Mouse (Mus musculus) left cerebral cortex, adult 8-10 months (tissue): ENCODE results near the gene Gm29797. TPM values are rescaled to one million over a fixed set of nuclear protein-coding genes. Genes with fewer than 3 reads are reported as not detected.

ENCODE experiments used
- DNase-seq, 2 experiments: peaks; one replicate each; pipeline ENCODE4 v3.0.0; 2022; ENCODE audit warnings: low spot score in 2 of 2
- total RNA-seq, 4 experiments: library from RNA; stranded (reverse); gene quantifications; 2 replicates each; pipeline ENCODE4 v1.2.4; 2022

The Gm29797 gene
- total RNA-seq = 1 to 10 TPM in 1 of 4 experiments, under 1 TPM in 2, not detected in 1; 0.53 to 1.2 (median 0.62) TPM

GRCm38 (mm10) chr2:181656734-181657133, at the start of gene Gm29797:
Gene Gm29797 (plus strand): TSS chr2:181657034.
- no peak for DNase-seq

- no peak for DNase-seq
These were observed 37.9 kb upstream of the Gm29797 start for GRCm38 (mm10) chr2:181618761-181619495.

GRCm38 (mm10) chr2:181623401-181623800, 33.4 kb upstream of the Gm29797 start:
- DNase-seq = no peak

GRCm38 (mm10) chr2:181628471-181628870, 28.4 kb upstream of the Gm29797 start:
- DNase-seq = no peak

GRCm38 (mm10) chr2:181632624-181633023, 24.2 kb upstream of the Gm29797 start:
- DNase-seq = no peak

- no peak for DNase-seq
These were observed 21.0 kb upstream of the Gm29797 start for GRCm38 (mm10) chr2:181635865-181636264.

- DNase-seq = peak in 1 of 2 experiments; percentile 21
These were observed 12.5 kb upstream of the Gm29797 start for GRCm38 (mm10) chr2:181644361-181644760.

GRCm38 (mm10) chr2:181645666-181646065, 11.2 kb upstream of the Gm29797 start:
- DNase-seq = no peak

GRCm38 (mm10) chr2:181646626-181647472, 10.0 kb upstream of the Gm29797 start:
- DNase-seq = no peak

GRCm38 (mm10) chr2:181648926-181649325, 7.9 kb upstream of the Gm29797 start:
- peak in 1 of 2 experiments; percentile 25 for DNase-seq

GRCm38 (mm10) chr2:181653065-181653464, 3.8 kb upstream of the Gm29797 start:
- no peak for DNase-seq

GRCm38 (mm10) chr2:181653523-181653922, 3.3 kb upstream of the Gm29797 start:
- no peak for DNase-seq

GRCm38 (mm10) chr2:181657441-181657840, 607 bp downstream of the Gm29797 start:
- no peak for DNase-seq

- DNase-seq = no peak
These were observed 1.7 kb downstream of the Gm29797 start for GRCm38 (mm10) chr2:181658528-181658927.

GRCm38 (mm10) chr2:181658930-181659555, 2.2 kb downstream of the Gm29797 start:
- peak in 1 of 2 experiments; percentile 70 for DNase-seq

- peak; percentile 43 to 65 for DNase-seq
These were observed 2.8 kb downstream of the Gm29797 start for GRCm38 (mm10) chr2:181659609-181660055.

- no peak for DNase-seq
These were observed 5.9 kb downstream of the Gm29797 start for GRCm38 (mm10) chr2:181662620-181663297.

- DNase-seq = no peak
These were observed 6.4 kb downstream of the Gm29797 start for GRCm38 (mm10) chr2:181663298-181663630.

- DNase-seq = no peak
These were observed 13.6 kb downstream of the Gm29797 start for GRCm38 (mm10) chr2:181670285-181670912.

- no peak for DNase-seq
These were observed 14.1 kb downstream of the Gm29797 start for GRCm38 (mm10) chr2:181670913-181671311.

- DNase-seq = no peak
These were observed 14.5 kb downstream of the Gm29797 start, which contains the start of gene Sox18 for GRCm38 (mm10) chr2:181671326-181671725. Gene Sox18 (minus strand): TSS chr2:181671640.
